Mouse (Mus musculus): ENCODE data around the gene Islr2. TPM values are rescaled to one million over a fixed set of nuclear protein-coding genes. Genes with fewer than 3 reads are reported as not detected.

The Islr2 gene
- total RNA-seq, 2 experiments from 2014 or later = 2.6 to 3.3 TPM

DNA sequence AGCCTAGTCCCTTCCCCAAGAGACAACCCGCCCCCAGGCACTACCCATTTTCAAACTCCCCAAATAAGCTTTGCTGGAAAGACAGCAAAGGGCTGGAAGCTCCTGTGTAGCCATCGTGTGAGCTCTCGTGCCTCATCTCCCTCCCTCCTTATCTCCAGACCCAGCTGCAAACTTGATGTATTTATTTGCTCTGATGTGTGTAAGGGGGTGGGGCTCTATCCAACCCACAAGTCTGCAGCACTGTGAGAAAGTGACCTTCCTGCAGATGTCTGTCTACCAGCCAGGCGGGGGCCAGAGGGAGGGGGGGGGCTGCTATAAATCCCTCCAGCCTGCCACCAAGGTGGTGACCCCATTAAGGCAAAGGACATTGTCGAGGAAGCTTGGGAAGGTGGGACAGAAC, 9.7 kb upstream of the Islr2 start:
- peak; percentile 12 for DNase-seq
- intact Hi-C loops (cut with DNase I) = no loop called here
- Histone ChIP-seq H3K27ac (peak overlapping the region; percentile 35; the same call in 1 of the 2 replicates), H3K4me3 (no peak overlapping the region)
- no peak for TF ChIP-seq CTCF (IDR thresholded peaks at IDR 0.05)

- Histone ChIP-seq H3K27ac (0 out of 2 replicates have a peak overlapping the region, but pooled peaks have one; percentile 35), H3K4me3 (no peak overlapping the region)
- no peak for TF ChIP-seq CTCF (IDR thresholded peaks at IDR 0.05)
- intact Hi-C loops (cut with DNase I) = no loop called here
- DNase-seq = peak; percentile 9
Measured at GRCm38 (mm10) chr9:58213377-58213776, 9.3 kb upstream of the Islr2 start.

DNA sequence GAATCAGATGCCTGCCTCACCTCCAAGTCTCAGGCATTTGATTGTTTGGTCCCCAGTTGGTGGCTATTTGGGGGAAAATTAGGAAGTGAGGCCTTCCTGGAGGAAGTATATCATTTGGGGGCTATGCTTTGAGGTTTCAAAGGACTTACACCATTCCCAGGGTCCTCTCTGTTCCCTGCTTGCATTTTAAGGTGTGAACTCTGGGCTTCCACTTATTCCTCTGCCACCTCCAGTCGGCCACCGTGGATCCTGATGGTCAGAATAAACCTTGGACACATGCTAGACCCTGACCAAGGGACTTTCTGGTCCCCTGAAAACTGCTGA, 6.1 kb upstream of the Islr2 start:
- no peak for DNase-seq
- intact Hi-C loops (cut with DNase I) = no loop called here
- no peak for TF ChIP-seq CTCF (IDR thresholded peaks at IDR 0.05)
- no peak overlapping the region for H3K27ac ChIP-seq
- no peak overlapping the region for H3K4me3 ChIP-seq

DNA sequence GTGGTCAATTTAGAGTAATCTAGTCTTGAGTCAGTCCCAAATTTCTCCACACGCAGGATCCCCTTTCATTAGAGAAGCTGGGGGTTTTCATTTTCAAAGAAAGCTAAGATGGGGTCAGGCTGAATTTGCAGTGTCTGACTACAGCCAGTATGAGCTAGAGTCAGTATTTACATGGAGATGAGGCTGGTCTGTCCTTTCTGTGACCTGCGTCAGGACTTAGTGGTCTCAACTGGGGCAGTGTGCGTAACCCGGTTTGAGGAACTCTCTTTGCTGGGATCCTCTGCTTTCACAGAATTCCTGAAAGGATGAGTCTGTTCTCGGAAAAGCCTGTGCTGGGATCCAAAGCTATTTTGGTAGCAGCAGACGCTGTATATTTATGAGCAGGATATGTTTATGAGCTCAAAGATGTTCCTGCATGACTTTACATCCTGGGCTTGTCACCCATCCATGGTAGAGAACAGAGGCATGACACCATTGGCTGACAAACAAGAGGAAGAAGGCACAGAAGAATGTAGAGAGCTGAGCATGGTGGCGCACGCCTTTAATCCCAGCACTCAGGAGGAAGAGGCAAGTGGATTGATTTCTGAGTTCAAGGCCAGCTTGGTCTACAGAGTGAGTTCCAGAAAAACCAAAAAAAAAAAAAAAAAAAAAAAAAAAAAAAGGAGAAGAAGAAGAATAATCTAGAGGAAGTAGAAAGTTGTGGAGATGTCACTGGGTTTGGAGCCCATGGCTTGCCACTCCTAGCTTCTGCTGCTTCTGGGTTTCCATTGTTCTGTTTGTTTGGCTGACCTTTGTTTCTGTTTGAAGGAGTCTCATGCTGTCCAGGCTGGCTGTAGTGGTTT, 5.6 kb upstream of the Islr2 start:
- intact Hi-C loops (cut with DNase I) = no loop called here
- no peak overlapping the region for H3K27ac ChIP-seq
- DNase-seq = peak; percentile 4
- TF ChIP-seq CTCF (IDR thresholded peaks at IDR 0.05) = no peak
- H3K4me3 ChIP-seq = no peak overlapping the region

GRCm38 (mm10) chr9:58206013-58206412, 1.9 kb upstream of the Islr2 start:
- intact Hi-C loops (cut with DNase I) = no loop called here
- peak; percentile 2 for DNase-seq
- H3K27ac ChIP-seq = no peak overlapping the region
- TF ChIP-seq CTCF (IDR thresholded peaks at IDR 0.05) = no peak
- no peak overlapping the region for H3K4me3 ChIP-seq

- peak overlapping the region; percentile 73 for H3K4me3 ChIP-seq
- peak overlapping the region; percentile 70 for H3K27ac ChIP-seq
- peak; percentile 98 for TF ChIP-seq CTCF (IDR thresholded peaks at IDR 0.05)
- intact Hi-C loops (cut with DNase I) = loop anchor here (1.0 kb wide), 1 partner anchor 166 kb away; no protein-coding TSS in a partner anchor
- peak; percentile 94 for DNase-seq
Measured at GRCm38 (mm10) chr9:58204448-58205000, 405 bp upstream of the Islr2 start.

- peak; percentile 59 for DNase-seq
- intact Hi-C loops (cut with DNase I) = no loop called here
- Histone ChIP-seq H3K27ac (peak overlapping the region; percentile 70), H3K4me3 (peak overlapping the region; percentile 73)
- no peak for TF ChIP-seq CTCF (IDR thresholded peaks at IDR 0.05)
Measured at GRCm38 (mm10) chr9:58202676-58203453, 1.3 kb downstream of the Islr2 start.

- intact Hi-C loops (cut with DNase I) = no loop called here
- Histone ChIP-seq H3K27ac (peak overlapping the region; percentile 38; the same call in 1 of the 2 replicates), H3K4me3 (peak overlapping the region; percentile 47)
- no peak for TF ChIP-seq CTCF (IDR thresholded peaks at IDR 0.05)
- no peak for DNase-seq
Measured at GRCm38 (mm10) chr9:58201861-58202549, 2.1 kb downstream of the Islr2 start.

DNA sequence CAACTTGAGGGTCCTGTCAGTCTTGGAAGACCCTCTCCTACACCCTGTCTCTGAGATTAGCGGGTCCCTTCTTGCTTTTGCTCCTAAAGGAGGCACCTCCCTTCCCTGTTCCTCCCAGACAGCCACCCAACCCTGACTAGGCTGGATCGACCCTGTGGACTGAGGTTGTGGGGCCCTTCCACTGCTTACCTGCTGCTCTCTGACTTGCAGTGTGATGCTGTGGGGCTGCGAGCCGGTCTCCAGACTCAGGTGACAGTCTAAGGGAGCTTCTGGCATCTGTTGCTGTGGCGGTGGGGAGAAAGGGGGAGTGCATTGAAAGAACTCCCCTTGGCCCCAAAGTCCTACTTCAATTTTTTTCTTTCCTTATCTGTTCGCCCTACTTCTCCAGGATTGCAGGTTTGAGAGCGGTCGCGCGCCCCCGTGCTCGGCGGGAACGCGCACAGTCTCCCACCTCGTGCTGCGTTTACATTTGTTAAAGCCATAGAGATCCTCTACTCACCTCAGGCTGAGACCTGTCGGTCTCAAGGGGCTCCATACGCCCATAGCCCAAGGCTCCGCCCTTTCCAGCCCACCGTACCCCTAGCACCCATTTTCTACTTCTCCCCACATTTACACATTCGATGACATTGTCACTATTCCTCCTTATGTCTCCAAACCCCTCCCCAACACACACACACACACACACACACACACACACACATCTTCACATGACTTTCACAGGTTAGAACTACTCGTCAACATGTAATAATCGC, 2.9 kb downstream of the Islr2 start:
- Histone ChIP-seq H3K27ac (peak overlapping the region; percentile 31; the same call in 1 of the 2 replicates), H3K4me3 (peak overlapping the region; percentile 47)
- DNase-seq = no peak
- no peak for TF ChIP-seq CTCF (IDR thresholded peaks at IDR 0.05)
- intact Hi-C loops (cut with DNase I) = no loop called here

- no peak for TF ChIP-seq CTCF (IDR thresholded peaks at IDR 0.05)
- intact Hi-C loops (cut with DNase I) = no loop called here
- DNase-seq = no peak
- Histone ChIP-seq H3K4me3 (peak overlapping the region; percentile 29), H3K27ac (no peak overlapping the region)
Measured at GRCm38 (mm10) chr9:58200270-58201090, 3.6 kb downstream of the Islr2 start.
